Mouse (Mus musculus) hindbrain, embryonic 11.5 days (tissue): ENCODE measurements around the gene Pde1a. TPM values are rescaled to one million over a fixed set of nuclear protein-coding genes. Genes with fewer than 3 reads are reported as not detected.
A peak's percentile ranks its signal among the peaks of the same experiment; 100 is the strongest.

Source experiments
- ATAC-seq: fragments of 200-750 bp; cut with Nextera tagmentation; 2 replicates; pipeline ENCODE4 v1.8.0; 2017; ENCODE audit warnings: mild to moderate bottlenecking, moderate TSS enrichment, moderate library complexity; ENCODE audit not compliant: low FRiP score
- DNase-seq: peaks from one replicate; pipeline ENCODE4 v3.0.0-alpha.2; 2015; ENCODE audit warnings: low spot score
- H3K27ac ChIP-seq: fragments of 300-500 bp; sonication (generic); 2 replicates; pipeline ENCODE4 v1.5.1; 2014; ENCODE audit warnings: mild to moderate bottlenecking, low read depth, low read length
- H3K27me3 ChIP-seq: fragments of 300-500 bp; sonication (generic); 2 replicates; pipeline ENCODE4 v1.6.1; 2014; ENCODE audit warnings: mild to moderate bottlenecking, low read length, moderate library complexity, mixed read lengths; ENCODE audit not compliant: control insufficient read depth, insufficient read depth
- H3K36me3 ChIP-seq: fragments of 300-500 bp; sonication (generic); 2 replicates; pipeline ENCODE4 v1.6.1; 2014; ENCODE audit warnings: mild to moderate bottlenecking, low read length, moderate library complexity, mixed read lengths; ENCODE audit not compliant: control insufficient read depth, insufficient read depth
- H3K4me1 ChIP-seq: fragments of 300-500 bp; sonication (generic); replicated peaks from 2 replicates; pipeline ENCODE4 v1.6.1; 2014; ENCODE audit warnings: low read length, mixed read lengths; ENCODE audit not compliant: control insufficient read depth, insufficient read depth
- H3K4me2 ChIP-seq: fragments of 300-500 bp; sonication (generic); replicated peaks from 2 replicates; pipeline ENCODE4 v1.6.1; 2014; ENCODE audit warnings: mild to moderate bottlenecking, low read depth, low read length
- H3K4me3 ChIP-seq: fragments of 300-500 bp; sonication (generic); 2 replicates; pipeline ENCODE4 v1.5.1; 2014; ENCODE audit warnings: low read depth, low read length
- H3K9ac ChIP-seq: fragments of 300-500 bp; sonication (generic); 2 replicates; pipeline ENCODE4 v1.6.1; 2014; ENCODE audit warnings: low read depth, low read length
- H3K9me3 ChIP-seq: fragments of 300-500 bp; sonication (generic); 2 replicates; pipeline ENCODE4 v1.6.1; 2016; ENCODE audit warnings: low read length; ENCODE audit not compliant: control insufficient read depth
- whole genome bisulfite sequencing: fragments of 180-500 bp; shearing (Covaris S2); extraction: QIAGEN DNeasy Blood & Tissue Kit; methylation state at CpG from one replicate; pipeline ENCODE4 v1.1.7; 2014; 5-methylcytosine and 5-hydroxymethylcytosine counted together
- polyA plus RNA-seq: library from polyadenylated mRNA; unstranded; fragments of >200 nt; fragmentation: Nextera tagmentation; extraction: Ambion mirVana; gene quantifications from 2 replicates; pipeline ENCODE4 v1.2.1, GENCODE M21; 2014

Pde1a gene
- polyA plus RNA-seq, 1 experiment from 2014 or later = 1.6 TPM

- H3K4me2 ChIP-seq = no peak overlapping the region
- ATAC-seq (no peak), DNase-seq (no peak)
- H3K4me3 ChIP-seq = no peak overlapping the region
- no peaks in the 10 kb centered on the region for H3K9me3 ChIP-seq
- no peak overlapping the region for H3K9ac ChIP-seq
- H3K36me3 ChIP-seq = no peaks in the 10 kb centered on the region
- 96% methylated on average over 1 of the region's 1 CpGs for WGBS
- H3K27ac ChIP-seq = no peak overlapping the region
- no peaks in the 10 kb centered on the region for H3K4me1 ChIP-seq
- H3K27me3 ChIP-seq = no peaks in the 10 kb centered on the region
Observed at GRCm38 (mm10) chr2:80025597-80025996, 103.7 kb downstream of the Pde1a start.

- no peaks in the 10 kb centered on the region for H3K36me3 ChIP-seq
- no peaks in the 10 kb centered on the region for H3K27me3 ChIP-seq
- no peak for ATAC-seq
- H3K9me3 ChIP-seq = no peaks in the 10 kb centered on the region
- no peaks in the 10 kb centered on the region for H3K4me1 ChIP-seq
- no peak overlapping the region for H3K9ac ChIP-seq
- H3K27ac ChIP-seq = no peak overlapping the region
- DNase-seq = no peak
- no peak overlapping the region for H3K4me3 ChIP-seq
- WGBS = 89% methylated on average over 1 of the region's 1 CpGs
- H3K4me2 ChIP-seq = no peak overlapping the region
Observed at GRCm38 (mm10) chr2:80025038-80025437, 104.2 kb downstream of the Pde1a start.

- DNase-seq = no peak
- H3K27me3 ChIP-seq = no peaks in the 10 kb centered on the region
- H3K9me3 ChIP-seq = no peaks in the 10 kb centered on the region
- no peak overlapping the region for H3K9ac ChIP-seq
- no peaks in the 10 kb centered on the region for H3K36me3 ChIP-seq
- H3K4me2 ChIP-seq = no peak overlapping the region
- 95% methylated on average over 3 of the region's 3 CpGs for WGBS
- H3K4me1 ChIP-seq = no peaks in the 10 kb centered on the region
- no peak overlapping the region for H3K4me3 ChIP-seq
- no peak for ATAC-seq
- H3K27ac ChIP-seq = no peak overlapping the region
Observed at GRCm38 (mm10) chr2:80014161-80014560, 115.1 kb downstream of the Pde1a start.

- H3K36me3 ChIP-seq = no peaks in the 10 kb centered on the region
- DNase-seq (no peak), ATAC-seq (no peak)
- 80% methylated on average over 4 of the region's 4 CpGs for WGBS
- H3K4me3 ChIP-seq = no peak overlapping the region
- H3K9me3 ChIP-seq = no peaks in the 10 kb centered on the region
- no peaks in the 10 kb centered on the region for H3K4me1 ChIP-seq
- no peaks in the 10 kb centered on the region for H3K27me3 ChIP-seq
- no peak overlapping the region for H3K4me2 ChIP-seq
- no peak overlapping the region for H3K27ac ChIP-seq
- no peak overlapping the region for H3K9ac ChIP-seq
Observed at GRCm38 (mm10) chr2:80013060-80013459, 116.2 kb downstream of the Pde1a start.

GRCm38 (mm10) chr2:79999168-79999567 is 130.1 kb downstream of the Pde1a start:
- DNase-seq (no peak), ATAC-seq (no peak)
- Histone ChIP-seq H3K27me3 (no peaks in the 10 kb centered on the region), H3K9ac (no peak overlapping the region), H3K4me1 (no peaks in the 10 kb centered on the region), H3K27ac (no peak overlapping the region), H3K4me2 (no peak overlapping the region), H3K9me3 (no peaks in the 10 kb centered on the region), H3K36me3 (no peaks in the 10 kb centered on the region), H3K4me3 (no peak overlapping the region)
- 84% methylated on average over 3 of the region's 3 CpGs for WGBS

GRCm38 (mm10) chr2:79998460-79998859 is 130.8 kb downstream of the Pde1a start:
- H3K9me3 ChIP-seq = no peaks in the 10 kb centered on the region
- WGBS = 85% methylated on average over 2 of the region's 2 CpGs

GRCm38 (mm10) chr2:79991642-79992041 is 137.6 kb downstream of the Pde1a start:
- no peak overlapping the region for H3K4me3 ChIP-seq
- no peak overlapping the region for H3K4me2 ChIP-seq
- no peaks in the 10 kb centered on the region for H3K27me3 ChIP-seq
- WGBS = 81% methylated on average over 6 of the region's 6 CpGs
- no peak for DNase-seq
- H3K27ac ChIP-seq = no peak overlapping the region
- ATAC-seq = no peak
- no peak overlapping the region for H3K9ac ChIP-seq
- H3K9me3 ChIP-seq = no peaks in the 10 kb centered on the region
- no peaks in the 10 kb centered on the region for H3K4me1 ChIP-seq
- H3K36me3 ChIP-seq = no peaks in the 10 kb centered on the region

More at GRCm38 (mm10) chr2:79998460-79998859, 130.8 kb downstream of the Pde1a start:
- Histone ChIP-seq H3K36me3 (no peaks in the 10 kb centered on the region), H3K27me3 (no peaks in the 10 kb centered on the region), H3K9ac (no peak overlapping the region), H3K4me2 (no peak overlapping the region), H3K27ac (no peak overlapping the region), H3K4me3 (no peak overlapping the region), H3K4me1 (no peaks in the 10 kb centered on the region)
- no peak for DNase-seq
- ATAC-seq = no peak

GRCm38 (mm10) chr2:79983778-79984177 is 145.5 kb downstream of the Pde1a start:
- Histone ChIP-seq H3K27ac (no peak overlapping the region), H3K4me1 (no peaks in the 10 kb centered on the region), H3K4me2 (no peak overlapping the region), H3K9ac (no peak overlapping the region), H3K27me3 (no peaks in the 10 kb centered on the region), H3K9me3 (no peaks in the 10 kb centered on the region), H3K4me3 (no peak overlapping the region), H3K36me3 (no peaks in the 10 kb centered on the region)
- no peak for ATAC-seq
- no peak for DNase-seq
- 83% methylated on average over 4 of the region's 4 CpGs for WGBS

GRCm38 (mm10) chr2:79983222-79983632 is 146.0 kb downstream of the Pde1a start:
- Histone ChIP-seq H3K36me3 (no peaks in the 10 kb centered on the region), H3K4me2 (no peak overlapping the region), H3K27me3 (no peaks in the 10 kb centered on the region), H3K9ac (no peak overlapping the region), H3K9me3 (no peaks in the 10 kb centered on the region), H3K4me1 (no peaks in the 10 kb centered on the region), H3K4me3 (no peak overlapping the region), H3K27ac (no peak overlapping the region)
- WGBS = 71% methylated on average over 9 of the region's 9 CpGs
- peak; percentile 3 for DNase-seq
- no peak for ATAC-seq
